Mouse (Mus musculus) forebrain, embryonic 16.5 days (tissue): ENCODE data around the gene H2afy2. TPM values are rescaled to one million over a fixed set of nuclear protein-coding genes. Genes with fewer than 3 reads are reported as not detected.

Experiments
- ATAC-seq: fragments of 200-750 bp; cut with Nextera tagmentation; 2 replicates; pipeline ENCODE4 v1.8.0; 2017; ENCODE audit warnings: mild to moderate bottlenecking, moderate library complexity
- H3K27ac ChIP-seq: fragments of 300-500 bp; sonication (generic); 2 replicates; pipeline ENCODE4 v1.5.1; 2014; ENCODE audit warnings: low read length, control low read depth
- H3K27me3 ChIP-seq: fragments of 300-500 bp; sonication (generic); replicated peaks from 2 replicates; pipeline ENCODE4 v1.6.1; 2014; ENCODE audit warnings: low read length; ENCODE audit not compliant: control insufficient read depth, insufficient read depth
- H3K36me3 ChIP-seq: fragments of 300-500 bp; sonication (generic); 2 replicates; pipeline ENCODE4 v1.6.1; 2014; ENCODE audit not compliant: control insufficient read depth, insufficient read depth
- H3K4me1 ChIP-seq: fragments of 300-500 bp; sonication (generic); replicated peaks from 2 replicates; pipeline ENCODE4 v1.6.1; 2014; ENCODE audit warnings: low read length; ENCODE audit not compliant: control insufficient read depth, insufficient read depth
- H3K4me2 ChIP-seq: fragments of 300-500 bp; sonication (generic); 2 replicates; pipeline ENCODE4 v1.6.1; 2014; ENCODE audit warnings: mild to moderate bottlenecking, low read length, control low read depth
- H3K4me3 ChIP-seq: fragments of 300-500 bp; sonication (generic); replicated peaks from 2 replicates; pipeline ENCODE4 v1.5.1; 2014; ENCODE audit warnings: mild to moderate bottlenecking, low read length, control low read depth
- H3K9ac ChIP-seq: fragments of 300-500 bp; sonication (generic); replicated peaks from 2 replicates; pipeline ENCODE4 v1.6.1; 2014; ENCODE audit warnings: low read depth, low read length, control low read depth
- H3K9me3 ChIP-seq: fragments of 300-500 bp; sonication (generic); 2 replicates; pipeline ENCODE4 v1.6.1; 2016; ENCODE audit warnings: low read length; ENCODE audit not compliant: control insufficient read depth
- WGBS: fragments of 180-500 bp; shearing (Covaris S2); extraction: QIAGEN DNeasy Blood & Tissue Kit; methylation state at CpG from one replicate; pipeline ENCODE4 v1.1.7; 2014; 5-methylcytosine and 5-hydroxymethylcytosine counted together
- polyA plus RNA-seq: library from polyadenylated mRNA; unstranded; fragments of >200 nt; fragmentation: Nextera tagmentation; extraction: Ambion mirVana; gene quantifications from 2 replicates; pipeline ENCODE4 v1.2.1, GENCODE M21; 2015

H2afy2 gene
- polyA plus RNA-seq, 1 experiment from 2014 or later, result 301 TPM

GRCm38 (mm10) chr10:61720331-61720730, 63.6 kb downstream of the H2afy2 start:
- H3K4me2 ChIP-seq, result no peak overlapping the region
- H3K9me3 ChIP-seq, result no peaks in the 10 kb centered on the region
- no peak overlapping the region for H3K9ac ChIP-seq
- ATAC-seq, result no peak
- H3K4me3 ChIP-seq, result no peak overlapping the region
- no peaks in the 10 kb centered on the region for H3K27me3 ChIP-seq
- WGBS, result 88% methylated on average over 7 of the region's 7 CpGs
- H3K36me3 ChIP-seq, result no peaks in the 10 kb centered on the region
- peaks cover 5% of the 10 kb centered on the region for H3K4me1 ChIP-seq
- no peak overlapping the region for H3K27ac ChIP-seq

GRCm38 (mm10) chr10:61717406-61718296, 66.3 kb downstream of the H2afy2 start:
- no peak for ATAC-seq
- Histone ChIP-seq H3K9ac (no peak overlapping the region), H3K9me3 (no peaks in the 10 kb centered on the region), H3K36me3 (no peaks in the 10 kb centered on the region), H3K4me1 (peaks cover 8% of the 10 kb centered on the region), H3K27me3 (no peaks in the 10 kb centered on the region), H3K4me2 (no peak overlapping the region), H3K27ac (no peak overlapping the region), H3K4me3 (no peak overlapping the region)
- WGBS, result 89% methylated on average over 12 of the region's 12 CpGs

GRCm38 (mm10) chr10:61715996-61716864, 67.7 kb downstream of the H2afy2 start:
- H3K36me3 ChIP-seq, result no peaks in the 10 kb centered on the region
- no peak overlapping the region for H3K9ac ChIP-seq
- no peaks in the 10 kb centered on the region for H3K27me3 ChIP-seq
- H3K9me3 ChIP-seq, result no peaks in the 10 kb centered on the region
- H3K4me1 ChIP-seq, result peaks cover 8% of the 10 kb centered on the region
- 75% methylated on average over 7 of the region's 7 CpGs for WGBS
- H3K27ac ChIP-seq, result no peak overlapping the region
- no peak overlapping the region for H3K4me3 ChIP-seq
- ATAC-seq, result 0 out of 2 replicates have a peak, but pooled peaks have one; percentile 15
- no peak overlapping the region; the same call in 1 of the 2 replicates for H3K4me2 ChIP-seq

- peak overlapping the region; percentile 47 for H3K4me3 ChIP-seq
- H3K9me3 ChIP-seq, result no peaks in the 10 kb centered on the region
- no peak overlapping the region for H3K27ac ChIP-seq
- 2% methylated on average over 11 of the region's 11 CpGs for WGBS
- peaks cover 8% of the 10 kb centered on the region for H3K4me1 ChIP-seq
- peak overlapping the region; percentile 80 for H3K4me2 ChIP-seq
- H3K9ac ChIP-seq, result peak overlapping the region; percentile 54
- no peaks in the 10 kb centered on the region for H3K27me3 ChIP-seq
- H3K36me3 ChIP-seq, result no peaks in the 10 kb centered on the region
- 0 out of 2 replicates have a peak, but pooled peaks have one; percentile 10 for ATAC-seq
Observed at GRCm38 (mm10) chr10:61715462-61715837, 68.5 kb downstream of the H2afy2 start.

- WGBS, result 13% methylated on average over 36 of the region's 36 CpGs
- peak; percentile 49; the same call in 1 of the 2 replicates for ATAC-seq
- Histone ChIP-seq H3K4me2 (peak within 1 kb of the TSS; percentile 80), H3K27ac (no peak within 1 kb of the TSS), H3K4me1 (peaks cover 8% of the 10 kb centered on the region), H3K9me3 (no peaks in the 10 kb centered on the region), H3K27me3 (no peaks in the 10 kb centered on the region), H3K4me3 (peak within 1 kb of the TSS; percentile 47), H3K36me3 (no peaks in the 10 kb centered on the region), H3K9ac (peak within 1 kb of the TSS; percentile 54)
Observed at GRCm38 (mm10) chr10:61714771-61715461, 69.0 kb downstream of the H2afy2 start, which contains the start of gene Aifm2. Gene Aifm2 (plus strand): TSS chr10:61715263.

GRCm38 (mm10) chr10:61714146-61714545, 69.8 kb downstream of the H2afy2 start:
- ATAC-seq, result no peak
- no peaks in the 10 kb centered on the region for H3K27me3 ChIP-seq
- H3K4me2 ChIP-seq, result no peak overlapping the region
- H3K4me3 ChIP-seq, result no peak overlapping the region
- H3K9me3 ChIP-seq, result no peaks in the 10 kb centered on the region
- no peak overlapping the region for H3K9ac ChIP-seq
- peaks cover 8% of the 10 kb centered on the region for H3K4me1 ChIP-seq
- H3K27ac ChIP-seq, result no peak overlapping the region
- WGBS, result 97% methylated on average over 4 of the region's 4 CpGs
- H3K36me3 ChIP-seq, result no peaks in the 10 kb centered on the region

- ATAC-seq, result no peak
- WGBS, result 67% methylated on average over 3 of the region's 3 CpGs
- H3K9me3 ChIP-seq, result no peaks in the 10 kb centered on the region
Observed at GRCm38 (mm10) chr10:61713601-61714000, 70.3 kb downstream of the H2afy2 start.

GRCm38 (mm10) chr10:61706412-61707375, 77.3 kb downstream of the H2afy2 start:
- Histone ChIP-seq H3K27ac (no peak overlapping the region), H3K36me3 (peaks cover 3% of the 10 kb centered on the region; the same call in 1 of the 2 replicates), H3K4me1 (no peaks in the 10 kb centered on the region), H3K4me3 (no peak overlapping the region), H3K4me2 (no peak overlapping the region), H3K9me3 (no peaks in the 10 kb centered on the region), H3K27me3 (no peaks in the 10 kb centered on the region), H3K9ac (no peak overlapping the region)
- ATAC-seq, result no peak
- WGBS, result 76% methylated on average over 6 of the region's 6 CpGs

More at GRCm38 (mm10) chr10:61713601-61714000, 70.3 kb downstream of the H2afy2 start:
- Histone ChIP-seq H3K9ac (no peak overlapping the region), H3K36me3 (no peaks in the 10 kb centered on the region), H3K27me3 (no peaks in the 10 kb centered on the region), H3K4me2 (no peak overlapping the region), H3K4me3 (no peak overlapping the region), H3K27ac (no peak overlapping the region), H3K4me1 (peaks cover 8% of the 10 kb centered on the region)
